Mouse (Mus musculus): ENCODE data around the gene Gm13090. TPM values are rescaled to one million over a fixed set of nuclear protein-coding genes. Genes with fewer than 3 reads are reported as not detected.
A peak's percentile ranks its signal among the peaks of the same experiment; 100 is the strongest.

Gm13090 gene
- polyA plus RNA-seq, 1 experiment from 2014 or later, result not detected

GRCm38 (mm10) chr4:151128641-151129541 lies 39.5 kb downstream of the Gm13090 start:
- no peak for ATAC-seq (ENCODE audit: low read depth)
- Histone ChIP-seq H3K4me3 (replicated peaks) (peak overlapping the region; percentile 42), H3K4me1 (replicated peaks) (0 out of 2 replicates have a peak, but pooled peaks cover 4% of the 10 kb centered on the region), H3K27me3 (peaks cover 47% of the 10 kb centered on the region), H3K27ac (no peak overlapping the region), H3K9me3 (replicated peaks) (no peaks in the 10 kb centered on the region), H3K4me2 (peak overlapping the region; percentile 60), H3K36me3 (no peaks in the 10 kb centered on the region), H3K9ac (no peak overlapping the region)
- no peak for DNase-seq
- WGBS (ENCODE audit: insufficient replicate concordance), result 2% methylated on average over 69 of the region's 69 CpGs

GRCm38 (mm10) chr4:151129725-151130557 lies 40.6 kb downstream of the Gm13090 start:
- 57% methylated on average over 16 of the region's 16 CpGs for WGBS (ENCODE audit: insufficient replicate concordance)
- H3K4me1 ChIP-seq (replicated peaks), result 0 out of 2 replicates have a peak, but pooled peaks cover 4% of the 10 kb centered on the region
- DNase-seq (no peak), ATAC-seq (ENCODE audit: low read depth) (no peak)
- no peak overlapping the region for H3K4me3 ChIP-seq (replicated peaks)
- no peaks in the 10 kb centered on the region for H3K36me3 ChIP-seq
- no peaks in the 10 kb centered on the region for H3K9me3 ChIP-seq (replicated peaks)
- no peak overlapping the region for H3K4me2 ChIP-seq
- H3K9ac ChIP-seq, result no peak overlapping the region
- H3K27me3 ChIP-seq, result peaks cover 47% of the 10 kb centered on the region
- H3K27ac ChIP-seq, result no peak overlapping the region

GRCm38 (mm10) chr4:151130756-151131490 lies 41.6 kb downstream of the Gm13090 start:
- DNase-seq, result no peak
- Histone ChIP-seq H3K9ac (no peak overlapping the region), H3K27ac (no peak overlapping the region), H3K36me3 (no peaks in the 10 kb centered on the region), H3K27me3 (peaks cover 47% of the 10 kb centered on the region), H3K4me3 (replicated peaks) (no peak overlapping the region), H3K9me3 (replicated peaks) (no peaks in the 10 kb centered on the region), H3K4me2 (no peak overlapping the region), H3K4me1 (replicated peaks) (0 out of 2 replicates have a peak, but pooled peaks cover 4% of the 10 kb centered on the region)
- no peak for ATAC-seq (ENCODE audit: low read depth)
- WGBS (ENCODE audit: insufficient replicate concordance), result 51% methylated on average over 9 of the region's 9 CpGs

- no peak for ATAC-seq (ENCODE audit: low read depth)
- H3K4me1 ChIP-seq (replicated peaks), result 0 out of 2 replicates have a peak, but pooled peaks cover 4% of the 10 kb centered on the region
- no peak overlapping the region for H3K4me2 ChIP-seq
- no peaks in the 10 kb centered on the region for H3K36me3 ChIP-seq
- H3K27me3 ChIP-seq, result peaks cover 45% of the 10 kb centered on the region
- 62% methylated on average over 9 of the region's 9 CpGs for WGBS (ENCODE audit: insufficient replicate concordance)
- no peak overlapping the region for H3K9ac ChIP-seq
- no peak for DNase-seq
- no peak overlapping the region for H3K27ac ChIP-seq
- H3K4me3 ChIP-seq (replicated peaks), result no peak overlapping the region
- no peaks in the 10 kb centered on the region for H3K9me3 ChIP-seq (replicated peaks)
Measured at GRCm38 (mm10) chr4:151132493-151132892, 43.1 kb downstream of the Gm13090 start.

GRCm38 (mm10) chr4:151133760-151134159 lies 44.4 kb downstream of the Gm13090 start:
- no peaks in the 10 kb centered on the region for H3K9me3 ChIP-seq (replicated peaks)
- no peak overlapping the region for H3K27ac ChIP-seq
- 0 out of 2 replicates have a peak, but pooled peaks cover 2% of the 10 kb centered on the region for H3K4me1 ChIP-seq (replicated peaks)
- no peaks in the 10 kb centered on the region for H3K36me3 ChIP-seq
- WGBS (ENCODE audit: insufficient replicate concordance), result 31% methylated on average over 4 of the region's 4 CpGs
- H3K9ac ChIP-seq, result no peak overlapping the region
- H3K4me2 ChIP-seq, result no peak overlapping the region
- no peak overlapping the region for H3K4me3 ChIP-seq (replicated peaks)
- ATAC-seq (ENCODE audit: low read depth) (no peak), DNase-seq (no peak)
- H3K27me3 ChIP-seq, result peaks cover 34% of the 10 kb centered on the region

GRCm38 (mm10) chr4:151135491-151135890 lies 46.1 kb downstream of the Gm13090 start:
- H3K4me2 ChIP-seq, result no peak overlapping the region
- no peak for DNase-seq
- no peak overlapping the region for H3K4me3 ChIP-seq (replicated peaks)
- no peak overlapping the region for H3K27ac ChIP-seq
- peaks cover 34% of the 10 kb centered on the region for H3K27me3 ChIP-seq
- WGBS (ENCODE audit: insufficient replicate concordance), result 72% methylated on average over 8 of the region's 8 CpGs
- H3K9me3 ChIP-seq (replicated peaks), result no peaks in the 10 kb centered on the region
- H3K9ac ChIP-seq, result no peak overlapping the region
- H3K4me1 ChIP-seq (replicated peaks), result no peaks in the 10 kb centered on the region
- no peak for ATAC-seq (ENCODE audit: low read depth)
- no peaks in the 10 kb centered on the region for H3K36me3 ChIP-seq

GRCm38 (mm10) chr4:151137701-151138100 lies 48.3 kb downstream of the Gm13090 start:
- no peak for ATAC-seq (ENCODE audit: low read depth)
- WGBS (ENCODE audit: insufficient replicate concordance), result 39% methylated on average over 5 of the region's 5 CpGs
- no peak overlapping the region for H3K27ac ChIP-seq
- H3K36me3 ChIP-seq, result no peaks in the 10 kb centered on the region
- H3K9me3 ChIP-seq (replicated peaks), result no peaks in the 10 kb centered on the region
- peaks cover 38% of the 10 kb centered on the region for H3K27me3 ChIP-seq
- no peaks in the 10 kb centered on the region for H3K4me1 ChIP-seq (replicated peaks)
- no peak overlapping the region for H3K9ac ChIP-seq
- DNase-seq, result no peak
- H3K4me2 ChIP-seq, result no peak overlapping the region
- H3K4me3 ChIP-seq (replicated peaks), result no peak overlapping the region

- WGBS (ENCODE audit: insufficient replicate concordance), result 22% methylated on average over 10 of the region's 10 CpGs
- no peak overlapping the region for H3K27ac ChIP-seq
- no peak overlapping the region for H3K4me3 ChIP-seq (replicated peaks)
- H3K9ac ChIP-seq, result no peak overlapping the region
- no peaks in the 10 kb centered on the region for H3K36me3 ChIP-seq
- H3K9me3 ChIP-seq (replicated peaks), result no peaks in the 10 kb centered on the region
- H3K4me2 ChIP-seq, result no peak overlapping the region
- DNase-seq (no peak), ATAC-seq (ENCODE audit: low read depth) (no peak)
- no peaks in the 10 kb centered on the region for H3K4me1 ChIP-seq (replicated peaks)
- peaks cover 37% of the 10 kb centered on the region for H3K27me3 ChIP-seq
Measured at GRCm38 (mm10) chr4:151138135-151138534, 48.8 kb downstream of the Gm13090 start.

- no peaks in the 10 kb centered on the region for H3K36me3 ChIP-seq
- no peak overlapping the region for H3K9ac ChIP-seq
- H3K27ac ChIP-seq, result no peak overlapping the region
- no peaks in the 10 kb centered on the region for H3K9me3 ChIP-seq (replicated peaks)
- H3K4me2 ChIP-seq, result no peak overlapping the region
- no peak for ATAC-seq (ENCODE audit: low read depth)
- 10% methylated on average over 2 of the region's 2 CpGs for WGBS (ENCODE audit: insufficient replicate concordance)
- no peak for DNase-seq
- H3K4me1 ChIP-seq (replicated peaks), result no peaks in the 10 kb centered on the region
- H3K27me3 ChIP-seq, result peaks cover 33% of the 10 kb centered on the region
- H3K4me3 ChIP-seq (replicated peaks), result no peak overlapping the region
Measured at GRCm38 (mm10) chr4:151138586-151138985, 49.2 kb downstream of the Gm13090 start.

- DNase-seq, result peak; percentile 18
- WGBS (ENCODE audit: insufficient replicate concordance), result 8% methylated on average over 20 of the region's 20 CpGs
- Histone ChIP-seq H3K4me1 (replicated peaks) (no peaks in the 10 kb centered on the region), H3K9ac (no peak overlapping the region), H3K4me3 (replicated peaks) (no peak overlapping the region), H3K27ac (no peak overlapping the region), H3K27me3 (peaks cover 33% of the 10 kb centered on the region), H3K9me3 (replicated peaks) (no peaks in the 10 kb centered on the region), H3K4me2 (no peak overlapping the region), H3K36me3 (no peaks in the 10 kb centered on the region)
- 0 out of 2 replicates have a peak, but pooled peaks have one; percentile 24 for ATAC-seq (ENCODE audit: low read depth)
Measured at GRCm38 (mm10) chr4:151139053-151139840, 49.9 kb downstream of the Gm13090 start.
